In genomic region chr4:63970925-63971324, GRCm38 (mm10) we compare ENCODE assay signal across 12 mouse cellular contexts.
"Had no signal": no experiment of that assay in that cellular context is flagged by ENCODE, and none has a peak within 500 bp of the region (broad histone marks: within the 10 kb centered on the region; RNA-seq: fewer than 3 reads in every experiment).

No protein-coding gene starts in this region.

- ATAC-seq: liver, embryonic 12.5 days; midbrain, embryonic 15.5 days had no signal

- DNase-seq: kidney, adult 8-10 months; kidney, postnatal 14 days; kidney, postnatal 4 days; liver; lung, adult 18-20 months; lung, postnatal 10 days; lung, postnatal 36 days; right cerebral cortex, postnatal 25 days; spleen, adult 18-20 months; thymus, postnatal 25 days had no signal
